Comparison of ENCODE assay signal across 26 mouse cellular contexts in genomic region chr7:6708451-6709180, GRCm38 (mm10). TPM values are rescaled to one million over a fixed set of nuclear protein-coding genes. Genes with fewer than 3 reads are reported as not detected.
DNase-seq lines count a peak whose midpoint lies in the region; TF ChIP-seq lines count a peak whose summit lies in the region.
"Had no signal": no experiment of that assay in that cellular context is flagged by ENCODE, and none has a peak within 500 bp of the region (broad histone marks: within the 10 kb centered on the region; RNA-seq: fewer than 3 reads in every experiment).

No protein-coding gene starts in this region.

- no peak overlapping the region for H3K4me2 ChIP-seq in myocyte (ENCODE audit: low read depth)
- H3K4me2 ChIP-seq: embryonic facial prominence, embryonic 13.5 days; heart, embryonic 11.5 days; liver, embryonic 13.5 days; midbrain, embryonic 12.5 days had no signal

- peak; percentile 24 to 31 for DNase-seq in heart, postnatal 10 days
- no peak for DNase-seq in heart, postnatal 25 days (ENCODE audit: low spot score)
- no peak for DNase-seq in layer of hippocampus, adult 2 months (ENCODE audit: low spot score in 2 of 2)
- DNase-seq in layer of hippocampus, adult 11-12 months (ENCODE audit: low spot score): no peak
- peak; percentile 27 to 51 for DNase-seq in lung, postnatal 4 days
- DNase-seq in lung, postnatal 36 days: no peak
- DNase-seq in right cerebral cortex, postnatal 10 days (ENCODE audit: low spot score in 2 of 2): no peak
- DNase-seq: adrenal gland, postnatal 25 days; cerebellum, adult 11-12 months; cerebellum, adult 9-11 months; forebrain, postnatal 0 days; kidney, adult 9 months; kidney, postnatal 36 days; layer of hippocampus, postnatal 36 days; left cerebral cortex, postnatal 4 days; liver, embryonic 13.5 days; spleen, adult 18-20 months had no signal

- H3K27me3 ChIP-seq in myocyte (ENCODE audit: control insufficient read depth, insufficient read depth, insufficient read length): no peaks in the 10 kb centered on the region
- H3K27me3 ChIP-seq: embryonic facial prominence, embryonic 13.5 days; liver, embryonic 13.5 days; midbrain, embryonic 12.5 days had no signal

- intact Hi-C loops in heart, postnatal 10 days (cut with DNase I): no loop called here
- intact Hi-C loops in heart, postnatal 25 days (cut with DNase I): no loop called here

- no peak overlapping the region for H3K4me3 ChIP-seq in layer of hippocampus, adult 2 months
- H3K4me3 ChIP-seq in myocyte: no peak overlapping the region
- H3K4me3 ChIP-seq: embryonic facial prominence, embryonic 13.5 days; forebrain, embryonic 10.5 days; liver, embryonic 13.5 days; midbrain, embryonic 12.5 days had no signal

- peak; percentile 23 for TF ChIP-seq POLR2A in myocyte (IDR thresholded peaks at IDR 0.05; ENCODE audit: insufficient read length, low read depth)

- peaks cover 36% of the 10 kb centered on the region for H3K36me3 ChIP-seq in myocyte (ENCODE audit: control insufficient read depth, insufficient read depth)

- no peak overlapping the region for H3ac ChIP-seq in myocyte (ENCODE audit: control insufficient read depth, insufficient read length)

- TF ChIP-seq CTCF in layer of hippocampus, adult 2 months (conservative IDR thresholded peaks at IDR 0.05): no peak

- H3K79me2 ChIP-seq in myocyte (ENCODE audit: control insufficient read depth, insufficient read depth): no peaks in the 10 kb centered on the region

- H3K27ac ChIP-seq in layer of hippocampus, adult 2 months: 0 out of 2 replicates have a peak overlapping the region, but pooled peaks have one; percentile 32
- H3K27ac ChIP-seq: embryonic facial prominence, embryonic 13.5 days; forebrain, embryonic 10.5 days; liver, embryonic 13.5 days; midbrain, embryonic 12.5 days had no signal

TF ChIP-seq in myocyte, 11 proteins besides CTCF, POLR2A, EP300 and RAD21:
- TF ChIP-seq TCF12 (IDR thresholded peaks at IDR 0.05; ENCODE audit: insufficient read depth, poor library complexity, severe bottlenecking): no peak
- TF ChIP-seq MYOG (IDR thresholded peaks at IDR 0.05; ENCODE audit: control insufficient read depth in 1 of 3, insufficient read depth in 1 of 3, insufficient read length in 2 of 3, low read depth in 2 of 3): no peak

RNA-seq across cellular contexts. Expression of gene Zim1, which starts 12.4 kb away (rescaled TPM):
- total RNA-seq in heart, postnatal 10 days (2021): 1 to 10 TPM; 7.8 to 9.6 TPM
- 1 to 10 TPM; 5.6 to 6.0 TPM for total RNA-seq in heart, postnatal 25 days (2021)
- total RNA-seq in layer of hippocampus, adult 2 months (2021): 1 to 10 TPM; 5.0 to 6.5 TPM
- 2.0 TPM for polyA plus RNA-seq in myocyte (2012; fragmentation: generic; extraction: Trizol)
- total RNA-seq: common myeloid progenitor, adult 5-6 weeks; megakaryocyte, adult 5-6 weeks had no signal
- polyA plus RNA-seq: CD4-positive, CD25-positive, alpha-beta regulatory T cell, adult 4 months had no signal

RNA-seq across cellular contexts. Expression of gene Peg3, which starts 21.6 kb away (rescaled TPM):
- total RNA-seq in heart, postnatal 10 days (2021): 10 to 100 TPM; 41.1 to 46.9 TPM
- 10 to 100 TPM; 14.9 to 16.3 TPM for total RNA-seq in heart, postnatal 25 days (2021)
- total RNA-seq in layer of hippocampus, adult 2 months (2021): 100 to 1,000 TPM; 172 to 173 TPM
- 39.2 TPM for polyA plus RNA-seq in myocyte (2012; fragmentation: generic; extraction: Trizol)
- total RNA-seq: common myeloid progenitor, adult 5-6 weeks had no signal
- polyA plus RNA-seq: CD4-positive, CD25-positive, alpha-beta regulatory T cell, adult 4 months had no signal

RNA-seq across cellular contexts. Expression of gene Usp29, which starts 21.8 kb away (rescaled TPM):
- total RNA-seq in heart, postnatal 10 days (2021): 1 to 10 TPM in 1 of 2 experiments, under 1 TPM in 1; 0.87 to 1.2 TPM
- under 1 TPM; 0.10 to 0.11 TPM for total RNA-seq in heart, postnatal 25 days (2021)
- 10 to 100 TPM; 29.7 to 31.6 TPM for total RNA-seq in layer of hippocampus, adult 2 months (2021)
- polyA plus RNA-seq in myocyte (2012; fragmentation: generic; extraction: Trizol): 1.1 TPM
- total RNA-seq: common myeloid progenitor, adult 5-6 weeks; gastrocnemius, adult 8-10 months; megakaryocyte, adult 5-6 weeks had no signal

Comparison
In these comparisons a context has a peak if more than half of its experiments do, and no peak if none do; other contexts are left out.
1. DNase-seq: peak in heart, postnatal 10 days (2 of 2) and lung, postnatal 4 days (2 of 2); none in heart, postnatal 25 days (single experiment), layer of hippocampus, adult 2 months (0 of 2), layer of hippocampus, adult 11-12 months (single experiment), lung, postnatal 36 days (single experiment) and right cerebral cortex, postnatal 10 days (0 of 2).
2. RNA of gene Usp29, which starts 21.8 kb away (total RNA-seq): 29.7 to 31.6 TPM in layer of hippocampus, adult 2 months; 0.87 to 1.2 TPM in heart, postnatal 10 days and 0.10 to 0.11 TPM in heart, postnatal 25 days; every median in the first group is over 10 times any median in the second.